Mouse (Mus musculus): ENCODE results near the gene Zfp941. TPM values are rescaled to one million over a fixed set of nuclear protein-coding genes. Genes with fewer than 3 reads are reported as not detected.
A peak's percentile ranks its signal among the peaks of the same experiment; 100 is the strongest.

The Zfp941 gene
- total RNA-seq (2015; ENCODE audit: low replicate concordance), result 0.36 TPM in 1 of 2 replicates, not detected in the other
- not detected in 2 replicates for total RNA-seq (2017; ENCODE audit: low replicate concordance)

GRCm38 (mm10) chr7:140821653-140822329 lies at the start of gene Zfp941:
Zfp941 (minus strand) TSS chr7:140822178.
- ATAC-seq (replicated peaks; ENCODE audit: low FRiP score, poor library complexity, severe bottlenecking), result peak; percentile 57; the same call in 1 of the 2 replicates

GRCm38 (mm10) chr7:140864761-140865160 lies 42.8 kb upstream of the Zfp941 start:
- ATAC-seq (replicated peaks; ENCODE audit: low FRiP score, poor library complexity, severe bottlenecking), result no peak

GRCm38 (mm10) chr7:140860728-140861127 lies 38.8 kb upstream of the Zfp941 start:
- ATAC-seq (replicated peaks; ENCODE audit: low FRiP score, poor library complexity, severe bottlenecking), result no peak

GRCm38 (mm10) chr7:140859997-140860396 lies 38.0 kb upstream of the Zfp941 start:
- ATAC-seq (replicated peaks; ENCODE audit: low FRiP score, poor library complexity, severe bottlenecking), result no peak

- no peak for ATAC-seq (replicated peaks; ENCODE audit: low FRiP score, poor library complexity, severe bottlenecking)
These were observed 36.8 kb upstream of the Zfp941 start for GRCm38 (mm10) chr7:140858746-140859145.

- peak; percentile 19 for ATAC-seq (replicated peaks; ENCODE audit: low FRiP score, poor library complexity, severe bottlenecking)
These were observed 35.9 kb upstream of the Zfp941 start, which contains the start of gene Bet1l for GRCm38 (mm10) chr7:140857550-140858505. Bet1l (minus strand) TSS chr7:140857577.

GRCm38 (mm10) chr7:140856785-140857549 lies 35.0 kb upstream of the Zfp941 start, which contains the start of gene Ric8a:
Ric8a (plus strand) TSS chr7:140856957.
- ATAC-seq (replicated peaks; ENCODE audit: low FRiP score, poor library complexity, severe bottlenecking), result peak; percentile 76

- peak; percentile 74 for ATAC-seq (replicated peaks; ENCODE audit: low FRiP score, poor library complexity, severe bottlenecking)
These were observed 34.1 kb upstream of the Zfp941 start, which contains the start of gene Gm45785 for GRCm38 (mm10) chr7:140855860-140856784. Gm45785 (minus strand) TSS chr7:140856331.

GRCm38 (mm10) chr7:140855181-140855580 lies 33.2 kb upstream of the Zfp941 start:
- ATAC-seq (replicated peaks; ENCODE audit: low FRiP score, poor library complexity, severe bottlenecking), result no peak

GRCm38 (mm10) chr7:140854483-140854882 lies 32.5 kb upstream of the Zfp941 start:
- no peak for ATAC-seq (replicated peaks; ENCODE audit: low FRiP score, poor library complexity, severe bottlenecking)

- no peak for ATAC-seq (replicated peaks; ENCODE audit: low FRiP score, poor library complexity, severe bottlenecking)
These were observed 31.4 kb upstream of the Zfp941 start for GRCm38 (mm10) chr7:140853386-140853785.

- no peak for ATAC-seq (replicated peaks; ENCODE audit: low FRiP score, poor library complexity, severe bottlenecking)
These were observed 29.9 kb upstream of the Zfp941 start for GRCm38 (mm10) chr7:140851916-140852315.

- no peak for ATAC-seq (replicated peaks; ENCODE audit: low FRiP score, poor library complexity, severe bottlenecking)
These were observed 26.6 kb upstream of the Zfp941 start for GRCm38 (mm10) chr7:140848591-140848990.

GRCm38 (mm10) chr7:140847755-140848580 lies 26.0 kb upstream of the Zfp941 start, which contains the start of gene Odf3:
Odf3 (plus strand) TSS chr7:140847805.
- ATAC-seq (replicated peaks; ENCODE audit: low FRiP score, poor library complexity, severe bottlenecking), result no peak

GRCm38 (mm10) chr7:140846676-140847075 lies 24.7 kb upstream of the Zfp941 start:
- ATAC-seq (replicated peaks; ENCODE audit: low FRiP score, poor library complexity, severe bottlenecking), result no peak

- ATAC-seq (replicated peaks; ENCODE audit: low FRiP score, poor library complexity, severe bottlenecking), result no peak
These were observed 23.7 kb upstream of the Zfp941 start for GRCm38 (mm10) chr7:140845683-140846082.

GRCm38 (mm10) chr7:140844905-140845665 lies 23.1 kb upstream of the Zfp941 start, which contains the start of gene Scgb1c1:
Scgb1c1 (plus strand) TSS chr7:140845547.
- ATAC-seq (replicated peaks; ENCODE audit: low FRiP score, poor library complexity, severe bottlenecking), result peak; percentile 60
